Mouse (Mus musculus) layer of hippocampus, adult 9-10 months (tissue): ENCODE results near the gene Nap1l5.
"Not testable (repeated sequence)": the region's sequence is repeated elsewhere in the genome, so short reads cannot be mapped to it uniquely, and the experiment has no call there.

Experiments used
- DNase-seq: peaks from one replicate; pipeline ENCODE4 v3.0.0; 2022; ENCODE audit warnings: low spot score

Nap1l5 gene

GRCm38 (mm10) chr6:58904551-58904950 lies 2.3 kb downstream of the Nap1l5 start:
- DNase-seq, result no peak

- DNase-seq, result no peak
These were observed 3.7 kb downstream of the Nap1l5 start for GRCm38 (mm10) chr6:58903171-58903570.

GRCm38 (mm10) chr6:58900536-58900935 lies 6.3 kb downstream of the Nap1l5 start:
- no peak for DNase-seq

- no peak for DNase-seq
These were observed 7.8 kb downstream of the Nap1l5 start for GRCm38 (mm10) chr6:58899076-58899475.

GRCm38 (mm10) chr6:58896648-58897047 lies 10.2 kb downstream of the Nap1l5 start:
- no peak for DNase-seq

GRCm38 (mm10) chr6:58894994-58895393 lies 11.9 kb downstream of the Nap1l5 start:
- no peak for DNase-seq

- DNase-seq, result no peak
These were observed 13.6 kb downstream of the Nap1l5 start for GRCm38 (mm10) chr6:58893307-58893706.

- DNase-seq, result no peak
These were observed 17.0 kb downstream of the Nap1l5 start for GRCm38 (mm10) chr6:58889917-58890316.

- DNase-seq, result no peak
These were observed 24.6 kb downstream of the Nap1l5 start for GRCm38 (mm10) chr6:58882271-58882670.

- no peak for DNase-seq
These were observed 25.5 kb downstream of the Nap1l5 start for GRCm38 (mm10) chr6:58881363-58881762.

GRCm38 (mm10) chr6:58880861-58881260 lies 26.0 kb downstream of the Nap1l5 start:
- DNase-seq, result no peak

GRCm38 (mm10) chr6:58879987-58880386 lies 26.9 kb downstream of the Nap1l5 start:
- DNase-seq, result no peak

- no peak for DNase-seq
These were observed 27.3 kb downstream of the Nap1l5 start for GRCm38 (mm10) chr6:58879572-58879971.

- DNase-seq, result not testable (repeated sequence)
These were observed 39.0 kb downstream of the Nap1l5 start for GRCm38 (mm10) chr6:58867858-58868257.

- DNase-seq, result no peak
These were observed 43.1 kb downstream of the Nap1l5 start for GRCm38 (mm10) chr6:58863631-58864235.

- no peak for DNase-seq
These were observed 44.4 kb downstream of the Nap1l5 start for GRCm38 (mm10) chr6:58862446-58862993.

GRCm38 (mm10) chr6:58859517-58859916 lies 47.4 kb downstream of the Nap1l5 start:
- no peak for DNase-seq

- no peak for DNase-seq
These were observed 50.4 kb downstream of the Nap1l5 start for GRCm38 (mm10) chr6:58856494-58856893.

GRCm38 (mm10) chr6:58855676-58856367 lies 51.1 kb downstream of the Nap1l5 start:
- no peak for DNase-seq
